Mouse (Mus musculus) natural killer cell, adult 2 months (primary cell): ENCODE measurements around the gene Camk2n2.

Experiments used
- DNase-seq, 2 experiments: peaks; one replicate each; pipeline ENCODE4 v3.0.0; 2022; ENCODE audit warnings: low spot score in 2 of 2

Camk2n2 gene

GRCm38 (mm10) chr16:20610501-20611356 lies 10.4 kb downstream of the Camk2n2 start:
- DNase-seq: peak; percentile 69 to 78

- DNase-seq: no peak
These were observed 16.4 kb downstream of the Camk2n2 start for GRCm38 (mm10) chr16:20604705-20605104.

- DNase-seq: no peak
These were observed 20.6 kb downstream of the Camk2n2 start for GRCm38 (mm10) chr16:20600511-20600910.

- no peak for DNase-seq
These were observed 24.2 kb downstream of the Camk2n2 start for GRCm38 (mm10) chr16:20596687-20597441.

- DNase-seq: no peak
These were observed 25.4 kb downstream of the Camk2n2 start for GRCm38 (mm10) chr16:20595737-20596136.

- DNase-seq: no peak
These were observed 25.9 kb downstream of the Camk2n2 start for GRCm38 (mm10) chr16:20595060-20595673.

GRCm38 (mm10) chr16:20591076-20591705 lies 29.9 kb downstream of the Camk2n2 start:
- no peak for DNase-seq

- DNase-seq: no peak
These were observed 30.4 kb downstream of the Camk2n2 start for GRCm38 (mm10) chr16:20590680-20591038.

- no peak for DNase-seq
These were observed 31.0 kb downstream of the Camk2n2 start for GRCm38 (mm10) chr16:20589939-20590679.

GRCm38 (mm10) chr16:20589366-20589938 lies 31.6 kb downstream of the Camk2n2 start, which contains the start of gene Vwa5b2:
Gene Vwa5b2 (plus strand): TSS chr16:20589471.
- no peak for DNase-seq
